Mouse (Mus musculus): ENCODE measurements around the gene Vmn1r49. TPM values are rescaled to one million over a fixed set of nuclear protein-coding genes. Genes with fewer than 3 reads are reported as not detected.
"Not testable (repeated sequence)": the region's sequence is repeated elsewhere in the genome, so short reads cannot be mapped to it uniquely, and the experiment has no call there.

Vmn1r49 gene
- total RNA-seq (2015), result not detected in 2 replicates
- not detected in 2 replicates for total RNA-seq (2017)

- ATAC-seq (replicated peaks; ENCODE audit: poor library complexity), result no peak
These were observed at the start of gene Vmn1r49 for GRCm38 (mm10) chr6:90078406-90078805. TSS of gene Vmn1r49 (minus strand) at chr6:90078506.

GRCm38 (mm10) chr6:90122296-90122695, 44.0 kb upstream of the Vmn1r49 start, which contains the start of gene Vmn1r51:
TSS of gene Vmn1r51 (plus strand) at chr6:90122596.
- not testable (repeated sequence) for ATAC-seq (replicated peaks; ENCODE audit: poor library complexity)

GRCm38 (mm10) chr6:90101130-90101529, 22.8 kb upstream of the Vmn1r49 start, which contains the start of gene Vmn1r50:
TSS of gene Vmn1r50 (plus strand) at chr6:90101430.
- ATAC-seq (replicated peaks; ENCODE audit: poor library complexity), result no peak

- no peak for ATAC-seq (replicated peaks; ENCODE audit: poor library complexity)
These were observed 22.3 kb upstream of the Vmn1r49 start for GRCm38 (mm10) chr6:90100566-90100965.

GRCm38 (mm10) chr6:90036741-90037140, 41.6 kb downstream of the Vmn1r49 start, which contains the start of gene Vmn1r48:
TSS of gene Vmn1r48 (minus strand) at chr6:90036841.
- not testable (repeated sequence) for ATAC-seq (replicated peaks; ENCODE audit: poor library complexity)

Other genes with a start within 250 kb of the Vmn1r49 start
- not detected in 2 replicates for gene Vmn1r42, start 202.1 kb downstream of the Vmn1r49 start, total RNA-seq (2015)
- not detected in 2 replicates for gene Vmn1r42, start 202.1 kb downstream of the Vmn1r49 start, total RNA-seq (2017)
- gene Vmn1r43, start 202.1 kb downstream of the Vmn1r49 start, total RNA-seq (2015), result not detected in 2 replicates
- not detected in 2 replicates for gene Vmn1r43, start 202.1 kb downstream of the Vmn1r49 start, total RNA-seq (2017)
- not detected in 2 replicates for gene Vmn1r44, start 194.8 kb downstream of the Vmn1r49 start, total RNA-seq (2015)
- not detected in 2 replicates for gene Vmn1r44, start 194.8 kb downstream of the Vmn1r49 start, total RNA-seq (2017)
- gene Vmn1r45, start 137.9 kb downstream of the Vmn1r49 start, total RNA-seq (2015), result not detected in 2 replicates
- gene Vmn1r45, start 137.9 kb downstream of the Vmn1r49 start, total RNA-seq (2017), result not detected in 2 replicates
- gene Vmn1r46, start 109.2 kb downstream of the Vmn1r49 start, total RNA-seq (2015), result not detected in 2 replicates
- gene Vmn1r46, start 109.2 kb downstream of the Vmn1r49 start, total RNA-seq (2017), result not detected in 2 replicates
- not detected in 2 replicates for gene Vmn1r47, start 62.4 kb downstream of the Vmn1r49 start, total RNA-seq (2015)
- gene Vmn1r47, start 62.4 kb downstream of the Vmn1r49 start, total RNA-seq (2017), result not detected in 2 replicates
- not detected in 2 replicates for gene Vmn1r48, start 41.7 kb downstream of the Vmn1r49 start, total RNA-seq (2015)
- not detected in 2 replicates for gene Vmn1r48, start 41.7 kb downstream of the Vmn1r49 start, total RNA-seq (2017)
- gene Vmn1r50, start 22.9 kb upstream of the Vmn1r49 start, total RNA-seq (2015), result not detected in 2 replicates
- gene Vmn1r50, start 22.9 kb upstream of the Vmn1r49 start, total RNA-seq (2017), result not detected in 2 replicates
- not detected in 2 replicates for gene Vmn1r51, start 44.1 kb upstream of the Vmn1r49 start, total RNA-seq (2015)
- not detected in 2 replicates for gene Vmn1r51, start 44.1 kb upstream of the Vmn1r49 start, total RNA-seq (2017)
- gene Vmn1r52, start 96.3 kb upstream of the Vmn1r49 start, total RNA-seq (2015), result not detected in 2 replicates
- not detected in 2 replicates for gene Vmn1r52, start 96.3 kb upstream of the Vmn1r49 start, total RNA-seq (2017)
- not detected in 2 replicates for gene V1ra8, start 124.3 kb upstream of the Vmn1r49 start, total RNA-seq (2015)
- not detected in 2 replicates for gene V1ra8, start 124.3 kb upstream of the Vmn1r49 start, total RNA-seq (2017)
- gene Vmn1r53, start 145.9 kb upstream of the Vmn1r49 start, total RNA-seq (2015), result not detected in 2 replicates
- not detected in 2 replicates for gene Vmn1r53, start 145.9 kb upstream of the Vmn1r49 start, total RNA-seq (2017)
- not detected in 2 replicates for gene Vmn1r54, start 167.8 kb upstream of the Vmn1r49 start, total RNA-seq (2015)
- not detected in 2 replicates for gene Vmn1r54, start 167.8 kb upstream of the Vmn1r49 start, total RNA-seq (2017)
- gene BC048671, start 222.7 kb upstream of the Vmn1r49 start, total RNA-seq (2015), result not detected in 2 replicates
- not detected in 2 replicates for gene BC048671, start 222.7 kb upstream of the Vmn1r49 start, total RNA-seq (2017)
- gene Chst13, start 246.7 kb upstream of the Vmn1r49 start, total RNA-seq (2015), result 17.3 and 20.7 TPM in 2 replicates
- 10.9 and 11.3 TPM in 2 replicates for gene Chst13, start 246.7 kb upstream of the Vmn1r49 start, total RNA-seq (2017)

Measured in megakaryocyte progenitor cell, adult 5-6 weeks (primary cell).